Mouse (Mus musculus): ENCODE measurements around the gene Prim2. TPM values are rescaled to one million over a fixed set of nuclear protein-coding genes. Genes with fewer than 3 reads are reported as not detected.

Prim2 gene
- polyA plus RNA-seq, 1 experiment from 2014 or later = 33.9 TPM

- no peak overlapping the region for H3K4me3 ChIP-seq
- H3K27me3 ChIP-seq = no peaks in the 10 kb centered on the region
- H3K9me3 ChIP-seq = no peaks in the 10 kb centered on the region
- H3K36me3 ChIP-seq = no peaks in the 10 kb centered on the region
- no peak overlapping the region for H3K4me2 ChIP-seq
- no peak overlapping the region for H3K27ac ChIP-seq
- no peak for ATAC-seq (ENCODE audit: insufficient number of reproducible peaks, low FRiP score, low TSS enrichment, low read depth)
- WGBS = 80% methylated on average over 4 of the region's 4 CpGs
- no peak overlapping the region for H3K9ac ChIP-seq
- no peaks in the 10 kb centered on the region for H3K4me1 ChIP-seq
Measured at GRCm38 (mm10) chr1:33499603-33500002, 170.0 kb downstream of the Prim2 start.

- 77% methylated on average over 4 of the region's 4 CpGs for WGBS
Measured at GRCm38 (mm10) chr1:33496128-33496527, 173.5 kb downstream of the Prim2 start.

GRCm38 (mm10) chr1:33495586-33495985 lies 174.0 kb downstream of the Prim2 start:
- Histone ChIP-seq H3K9me3 (no peaks in the 10 kb centered on the region), H3K4me2 (no peak overlapping the region), H3K36me3 (no peaks in the 10 kb centered on the region), H3K27ac (no peak overlapping the region), H3K4me1 (no peaks in the 10 kb centered on the region), H3K27me3 (no peaks in the 10 kb centered on the region), H3K9ac (no peak overlapping the region), H3K4me3 (no peak overlapping the region)
- no peak for ATAC-seq (ENCODE audit: insufficient number of reproducible peaks, low FRiP score, low TSS enrichment, low read depth)
- WGBS = 70% methylated on average over 3 of the region's 3 CpGs

More at GRCm38 (mm10) chr1:33496128-33496527, 173.5 kb downstream of the Prim2 start:
- Histone ChIP-seq H3K4me1 (no peaks in the 10 kb centered on the region), H3K4me3 (no peak overlapping the region), H3K36me3 (no peaks in the 10 kb centered on the region), H3K9ac (no peak overlapping the region), H3K27ac (no peak overlapping the region), H3K27me3 (no peaks in the 10 kb centered on the region), H3K4me2 (no peak overlapping the region), H3K9me3 (no peaks in the 10 kb centered on the region)
- ATAC-seq (ENCODE audit: insufficient number of reproducible peaks, low FRiP score, low TSS enrichment, low read depth) = no peak

- no peaks in the 10 kb centered on the region for H3K36me3 ChIP-seq
- 84% methylated on average over 8 of the region's 8 CpGs for WGBS
- H3K4me2 ChIP-seq = no peak overlapping the region
- no peaks in the 10 kb centered on the region for H3K27me3 ChIP-seq
- no peaks in the 10 kb centered on the region for H3K9me3 ChIP-seq
- ATAC-seq (ENCODE audit: insufficient number of reproducible peaks, low FRiP score, low TSS enrichment, low read depth) = no peak
- H3K27ac ChIP-seq = no peak overlapping the region
- H3K4me3 ChIP-seq = no peak overlapping the region
- H3K9ac ChIP-seq = no peak overlapping the region
- H3K4me1 ChIP-seq = no peaks in the 10 kb centered on the region
Measured at GRCm38 (mm10) chr1:33495203-33495553, 174.4 kb downstream of the Prim2 start.

- Histone ChIP-seq H3K4me3 (no peak overlapping the region), H3K27me3 (no peaks in the 10 kb centered on the region), H3K9me3 (no peaks in the 10 kb centered on the region), H3K36me3 (no peaks in the 10 kb centered on the region), H3K9ac (no peak overlapping the region), H3K4me2 (no peak overlapping the region), H3K4me1 (no peaks in the 10 kb centered on the region), H3K27ac (no peak overlapping the region)
- 40% methylated on average over 2 of the region's 2 CpGs for whole genome bisulfite sequencing
- no peak for ATAC-seq (ENCODE audit: insufficient number of reproducible peaks, low FRiP score, low TSS enrichment, low read depth)
Measured at GRCm38 (mm10) chr1:33494524-33495202, 174.9 kb downstream of the Prim2 start.

GRCm38 (mm10) chr1:33490220-33490619 lies 179.4 kb downstream of the Prim2 start:
- H3K27ac ChIP-seq = no peak overlapping the region
- H3K9ac ChIP-seq = no peak overlapping the region
- no peaks in the 10 kb centered on the region for H3K27me3 ChIP-seq
- no peak for ATAC-seq (ENCODE audit: insufficient number of reproducible peaks, low FRiP score, low TSS enrichment, low read depth)
- no peaks in the 10 kb centered on the region for H3K9me3 ChIP-seq
- 63% methylated on average over 6 of the region's 6 CpGs for WGBS
- no peak overlapping the region for H3K4me3 ChIP-seq
- no peaks in the 10 kb centered on the region for H3K36me3 ChIP-seq
- no peaks in the 10 kb centered on the region for H3K4me1 ChIP-seq
- H3K4me2 ChIP-seq = no peak overlapping the region

- no peak overlapping the region for H3K4me2 ChIP-seq
- H3K9ac ChIP-seq = no peak overlapping the region
- H3K4me1 ChIP-seq = no peaks in the 10 kb centered on the region
- no peaks in the 10 kb centered on the region for H3K36me3 ChIP-seq
- no peaks in the 10 kb centered on the region for H3K27me3 ChIP-seq
- WGBS = 92% methylated on average over 5 of the region's 5 CpGs
- no peak overlapping the region for H3K27ac ChIP-seq
- no peak overlapping the region for H3K4me3 ChIP-seq
- H3K9me3 ChIP-seq = no peaks in the 10 kb centered on the region
- ATAC-seq (ENCODE audit: insufficient number of reproducible peaks, low FRiP score, low TSS enrichment, low read depth) = no peak
Measured at GRCm38 (mm10) chr1:33488372-33488771, 181.2 kb downstream of the Prim2 start.

GRCm38 (mm10) chr1:33483746-33484145 lies 185.8 kb downstream of the Prim2 start:
- H3K36me3 ChIP-seq = no peaks in the 10 kb centered on the region
- H3K27ac ChIP-seq = no peak overlapping the region
- no peaks in the 10 kb centered on the region for H3K27me3 ChIP-seq
- 60% methylated on average over 3 of the region's 3 CpGs for WGBS
- no peak overlapping the region for H3K9ac ChIP-seq
- no peaks in the 10 kb centered on the region for H3K9me3 ChIP-seq
- no peaks in the 10 kb centered on the region for H3K4me1 ChIP-seq
- H3K4me2 ChIP-seq = no peak overlapping the region
- H3K4me3 ChIP-seq = no peak overlapping the region
- no peak for ATAC-seq (ENCODE audit: insufficient number of reproducible peaks, low FRiP score, low TSS enrichment, low read depth)

GRCm38 (mm10) chr1:33480382-33480781 lies 189.2 kb downstream of the Prim2 start:
- ATAC-seq (ENCODE audit: insufficient number of reproducible peaks, low FRiP score, low TSS enrichment, low read depth) = no peak
- H3K4me3 ChIP-seq = no peak overlapping the region
- H3K4me2 ChIP-seq = no peak overlapping the region
- no peaks in the 10 kb centered on the region for H3K27me3 ChIP-seq
- no peaks in the 10 kb centered on the region for H3K4me1 ChIP-seq
- no peaks in the 10 kb centered on the region for H3K9me3 ChIP-seq
- no peak overlapping the region for H3K27ac ChIP-seq
- 79% methylated on average over 7 of the region's 7 CpGs for WGBS
- no peaks in the 10 kb centered on the region for H3K36me3 ChIP-seq
- H3K9ac ChIP-seq = no peak overlapping the region

GRCm38 (mm10) chr1:33471069-33471468 lies 198.5 kb downstream of the Prim2 start:
- no peaks in the 10 kb centered on the region for H3K27me3 ChIP-seq
- WGBS = 85% methylated on average over 6 of the region's 6 CpGs
- ATAC-seq (ENCODE audit: insufficient number of reproducible peaks, low FRiP score, low TSS enrichment, low read depth) = no peak
- H3K9ac ChIP-seq = no peak overlapping the region
- H3K36me3 ChIP-seq = no peaks in the 10 kb centered on the region
- no peaks in the 10 kb centered on the region for H3K4me1 ChIP-seq
- H3K9me3 ChIP-seq = no peaks in the 10 kb centered on the region
- no peak overlapping the region for H3K4me2 ChIP-seq
- no peak overlapping the region for H3K4me3 ChIP-seq
- no peak overlapping the region for H3K27ac ChIP-seq

GRCm38 (mm10) chr1:33470222-33470621 lies 199.4 kb downstream of the Prim2 start:
- Histone ChIP-seq H3K27me3 (no peaks in the 10 kb centered on the region), H3K9ac (no peak overlapping the region), H3K4me1 (no peaks in the 10 kb centered on the region), H3K36me3 (no peaks in the 10 kb centered on the region), H3K4me3 (no peak overlapping the region), H3K4me2 (no peak overlapping the region), H3K27ac (no peak overlapping the region), H3K9me3 (no peaks in the 10 kb centered on the region)
- 93% methylated on average over 8 of the region's 8 CpGs for WGBS
- ATAC-seq (ENCODE audit: insufficient number of reproducible peaks, low FRiP score, low TSS enrichment, low read depth) = no peak

- no peak overlapping the region for H3K27ac ChIP-seq
- H3K36me3 ChIP-seq = 0 out of 2 replicates have a peak, but pooled peaks cover 5% of the 10 kb centered on the region
- no peak overlapping the region for H3K4me3 ChIP-seq
- no peaks in the 10 kb centered on the region for H3K27me3 ChIP-seq
- no peaks in the 10 kb centered on the region for H3K9me3 ChIP-seq
- no peak for ATAC-seq (ENCODE audit: insufficient number of reproducible peaks, low FRiP score, low TSS enrichment, low read depth)
- no peaks in the 10 kb centered on the region for H3K4me1 ChIP-seq
- WGBS = 50% methylated on average over 5 of the region's 5 CpGs
- no peak overlapping the region for H3K4me2 ChIP-seq
- H3K9ac ChIP-seq = no peak overlapping the region
Measured at GRCm38 (mm10) chr1:33464234-33464633, 205.4 kb downstream of the Prim2 start.

GRCm38 (mm10) chr1:33460703-33461102 lies 208.9 kb downstream of the Prim2 start:
- Histone ChIP-seq H3K4me1 (no peaks in the 10 kb centered on the region), H3K36me3 (0 out of 2 replicates have a peak, but pooled peaks cover 5% of the 10 kb centered on the region), H3K4me3 (no peak overlapping the region), H3K4me2 (no peak overlapping the region), H3K27ac (no peak overlapping the region), H3K9ac (no peak overlapping the region), H3K27me3 (no peaks in the 10 kb centered on the region), H3K9me3 (no peaks in the 10 kb centered on the region)
- no peak for ATAC-seq (ENCODE audit: insufficient number of reproducible peaks, low FRiP score, low TSS enrichment, low read depth)
- WGBS = 55% methylated on average over 8 of the region's 8 CpGs

Data from limb, embryonic 15.5 days (tissue).